Comparison of ENCODE assay signal across 8 mouse cellular contexts in the genomic region with DNA sequence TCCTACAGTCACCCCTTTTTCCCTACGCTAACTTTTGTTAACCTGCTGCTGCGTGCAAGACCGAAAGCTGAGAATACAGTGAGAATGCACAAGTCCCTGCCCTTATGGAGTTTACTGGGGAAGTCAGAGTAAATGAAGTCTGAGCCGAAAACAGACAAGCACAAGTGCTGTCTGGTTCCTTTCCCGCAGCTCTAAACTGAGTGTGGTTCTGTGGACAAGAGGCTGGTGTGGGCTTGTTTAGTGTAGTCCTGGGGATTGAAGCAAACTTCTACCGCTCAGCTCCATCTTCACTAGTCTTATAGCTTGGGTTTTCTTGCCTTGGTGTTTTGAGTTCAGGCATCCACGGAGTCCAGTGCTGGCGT. TPM values are rescaled to one million over a fixed set of nuclear protein-coding genes. Genes with fewer than 3 reads are reported as not detected.
DNase-seq lines count a peak whose midpoint lies in the region; ATAC-seq and TF ChIP-seq lines count a peak whose summit lies in the region.

No protein-coding gene starts in this region.

- no peak for DNase-seq in lung, adult 2 months
- DNase-seq in lung, postnatal 10 days, result no peak
- DNase-seq in embryonic facial prominence, embryonic 14.5 days (ENCODE audit: low spot score), result no peak
- DNase-seq in layer of hippocampus, adult 11-12 months (ENCODE audit: low spot score), result no peak
- no peak for DNase-seq in left cerebral cortex, postnatal 4 days
- DNase-seq in spleen, postnatal 14 days (ENCODE audit: low spot score in 2 of 2), result no peak

- no peak for TF ChIP-seq POLR2A in lung, adult 2 months (IDR thresholded peaks at IDR 0.05; ENCODE audit: borderline replicate concordance, extremely low read depth, low read depth, low read length)

- H3K27me3 ChIP-seq in embryonic facial prominence, embryonic 14.5 days (replicated peaks; ENCODE audit: control insufficient read depth, insufficient read depth, low read length), result no peaks in the 10 kb centered on the region
- H3K27me3 ChIP-seq in intestine, postnatal 0 days (replicated peaks; ENCODE audit: control insufficient read depth, insufficient read depth, low read length), result no peaks in the 10 kb centered on the region
- no peaks in the 10 kb centered on the region for H3K27me3 ChIP-seq in neural tube, embryonic 15.5 days (replicated peaks)

- H3K27ac ChIP-seq in embryonic facial prominence, embryonic 14.5 days (replicated peaks; ENCODE audit: low read depth, low read length), result peak overlapping the region; percentile 97
- peak overlapping the region; percentile 90 for H3K27ac ChIP-seq in intestine, postnatal 0 days (ENCODE audit: low read depth, low read length)
- H3K27ac ChIP-seq in neural tube, embryonic 15.5 days (replicated peaks), result peak overlapping the region; percentile 74

- 32% methylated on average over 8 of the region's 8 CpGs for WGBS in lung, adult 2 months
- 39% methylated on average over 8 of the region's 8 CpGs for WGBS in embryonic facial prominence, embryonic 14.5 days
- 34% methylated on average over 8 of the region's 8 CpGs for WGBS in intestine, postnatal 0 days
- WGBS in neural tube, embryonic 15.5 days, result 43% methylated on average over 8 of the region's 8 CpGs

- peak overlapping the region; percentile 92 for H3K4me2 ChIP-seq in embryonic facial prominence, embryonic 14.5 days (ENCODE audit: low read depth, low read length)
- peak overlapping the region; percentile 85 for H3K4me2 ChIP-seq in intestine, postnatal 0 days (replicated peaks; ENCODE audit: low read depth)
- peak overlapping the region; percentile 82 for H3K4me2 ChIP-seq in neural tube, embryonic 15.5 days

- peak overlapping the region; percentile 99 for H3K9ac ChIP-seq in embryonic facial prominence, embryonic 14.5 days (ENCODE audit: low read depth, low read length)
- H3K9ac ChIP-seq in intestine, postnatal 0 days (ENCODE audit: low read depth, low read length), result peak overlapping the region; percentile 53
- peak overlapping the region; percentile 45 for H3K9ac ChIP-seq in neural tube, embryonic 15.5 days (replicated peaks)

- no peaks in the 10 kb centered on the region for H3K9me3 ChIP-seq in embryonic facial prominence, embryonic 14.5 days (ENCODE audit: control insufficient read depth, low read length)
- H3K9me3 ChIP-seq in intestine, postnatal 0 days (ENCODE audit: control insufficient read depth), result no peaks in the 10 kb centered on the region
- H3K9me3 ChIP-seq in neural tube, embryonic 15.5 days (replicated peaks), result no peaks in the 10 kb centered on the region

- no peak for ATAC-seq in embryonic facial prominence, embryonic 14.5 days (ENCODE audit: low read depth)
- ATAC-seq in intestine, postnatal 0 days, result peak; percentile 16; the same call in 1 of the 2 replicates
- ATAC-seq in neural tube, embryonic 15.5 days (ENCODE audit: low FRiP score), result peak; percentile 25

- no peaks in the 10 kb centered on the region for H3K36me3 ChIP-seq in embryonic facial prominence, embryonic 14.5 days (ENCODE audit: control insufficient read depth, insufficient read depth, low read length)
- H3K36me3 ChIP-seq in intestine, postnatal 0 days (ENCODE audit: control insufficient read depth, insufficient read depth), result no peaks in the 10 kb centered on the region
- H3K36me3 ChIP-seq in neural tube, embryonic 15.5 days, result no peaks in the 10 kb centered on the region

- H3K4me3 ChIP-seq in lung, adult 2 months (replicated peaks; ENCODE audit: extremely low read depth, low read depth, low read length), result peak overlapping the region; percentile 59
- peak overlapping the region; percentile 84 for H3K4me3 ChIP-seq in embryonic facial prominence, embryonic 14.5 days (ENCODE audit: low read depth, low read length)
- H3K4me3 ChIP-seq in intestine, postnatal 0 days (ENCODE audit: low read depth, low read length), result peak overlapping the region; percentile 82
- peak overlapping the region; percentile 80 for H3K4me3 ChIP-seq in neural tube, embryonic 15.5 days (replicated peaks)

- no peak for TF ChIP-seq CTCF in lung, adult 2 months (IDR thresholded peaks at IDR 0.05; ENCODE audit: insufficient read depth, low read length)
- no peak for TF ChIP-seq CTCF in intestine, postnatal 0 days (IDR thresholded peaks at IDR 0.05; ENCODE audit: low read depth)

- peaks cover 16% of the 10 kb centered on the region for H3K4me1 ChIP-seq in lung, adult 2 months (ENCODE audit: control insufficient read depth, insufficient read depth, low read length)
- H3K4me1 ChIP-seq in embryonic facial prominence, embryonic 14.5 days (ENCODE audit: control insufficient read depth, insufficient read depth, low read length), result peaks cover 22% of the 10 kb centered on the region
- H3K4me1 ChIP-seq in intestine, postnatal 0 days (replicated peaks; ENCODE audit: control insufficient read depth, insufficient read depth, low read length), result peaks cover 10% of the 10 kb centered on the region
- peaks cover 43% of the 10 kb centered on the region for H3K4me1 ChIP-seq in neural tube, embryonic 15.5 days

- intact Hi-C loops in left cerebral cortex, postnatal 4 days (cut with DNase I), result loop anchor here (5.0 kb wide), 1 partner anchor 39 kb away; no protein-coding TSS in a partner anchor

RNA-seq across cellular contexts. Expression of a gene that starts 0.4 kb away (rescaled TPM):
- 22.8 and 28.3 TPM in 2 replicates for polyA plus RNA-seq in lung, adult 2 months (2012; rRNA removed)
- polyA plus RNA-seq in embryonic facial prominence, embryonic 14.5 days (2014; fragmentation: Nextera tagmentation; extraction: Ambion mirVana), result 74.7 and 79.3 TPM in 2 replicates
- 30.0 and 31.0 TPM in 2 replicates for polyA plus RNA-seq in intestine, postnatal 0 days (2015; fragmentation: Nextera tagmentation; extraction: Ambion mirVana)
- 96.6 and 103 TPM in 2 replicates for polyA plus RNA-seq in neural tube, embryonic 15.5 days (2015; fragmentation: Nextera tagmentation; extraction: Ambion mirVana)
- total RNA-seq in left cerebral cortex, postnatal 4 days (2021), result 100 to 1,000 TPM; 111 TPM

RNA-seq across cellular contexts. Expression of a gene that starts 18.5 kb away (rescaled TPM):
- polyA plus RNA-seq in lung, adult 2 months (2012; rRNA removed), result 17.3 and 18.6 TPM in 2 replicates
- polyA plus RNA-seq in embryonic facial prominence, embryonic 14.5 days (2014; fragmentation: Nextera tagmentation; extraction: Ambion mirVana), result 31.2 and 34.8 TPM in 2 replicates
- 15.8 and 16.3 TPM in 2 replicates for polyA plus RNA-seq in intestine, postnatal 0 days (2015; fragmentation: Nextera tagmentation; extraction: Ambion mirVana)
- 32.5 and 42.8 TPM in 2 replicates for polyA plus RNA-seq in neural tube, embryonic 15.5 days (2015; fragmentation: Nextera tagmentation; extraction: Ambion mirVana)
- total RNA-seq in left cerebral cortex, postnatal 4 days (2021), result 10 to 100 TPM; 44.2 to 46.4 TPM

Comparison
In these comparisons a context has a peak if more than half of its experiments do, and no peak if none do; other contexts are left out.
1. H3K9ac ChIP-seq: peak in every context shown above with its lines; median percentile 99 in embryonic facial prominence, embryonic 14.5 days; 53 in intestine, postnatal 0 days; 45 in neural tube, embryonic 15.5 days.